Mouse (Mus musculus) cerebellum, adult 11-12 months (tissue): ENCODE results near the gene Lancl3.
"Not testable (repeated sequence)": the region's sequence is repeated elsewhere in the genome, so short reads cannot be mapped to it uniquely, and the experiment has no call there.

ENCODE experiments used
- DNase-seq: peaks from one replicate; pipeline ENCODE4 v3.0.0; 2022

Lancl3 gene

GRCm38 (mm10) chrX:9271112-9271511 is 71.4 kb downstream of the Lancl3 start:
- peak; percentile 71 for DNase-seq

GRCm38 (mm10) chrX:9271947-9272459 is 72.3 kb downstream of the Lancl3 start:
- no peak for DNase-seq

GRCm38 (mm10) chrX:9272460-9273361 is 73.0 kb downstream of the Lancl3 start, which contains the start of gene Xk:
Xk (plus strand) TSS chrX:9272756.
- peak; percentile 71 for DNase-seq

GRCm38 (mm10) chrX:9273377-9274002 is 73.8 kb downstream of the Lancl3 start:
- no peak for DNase-seq

GRCm38 (mm10) chrX:9274321-9274720 is 74.6 kb downstream of the Lancl3 start:
- DNase-seq = no peak

- not testable (repeated sequence) for DNase-seq
Observed at GRCm38 (mm10) chrX:9283464-9283863, 83.8 kb downstream of the Lancl3 start, which contains the start of gene H2al1m. H2al1m (plus strand) TSS chrX:9283764.

GRCm38 (mm10) chrX:9293140-9293829 is 93.6 kb downstream of the Lancl3 start:
- DNase-seq = not testable (repeated sequence)

GRCm38 (mm10) chrX:9298413-9298864 is 98.7 kb downstream of the Lancl3 start:
- DNase-seq = no peak

- no peak for DNase-seq
Observed at GRCm38 (mm10) chrX:9302791-9303190, 103.1 kb downstream of the Lancl3 start.

- DNase-seq = no peak
Observed at GRCm38 (mm10) chrX:9303455-9303854, 103.8 kb downstream of the Lancl3 start.

- not testable (repeated sequence) for DNase-seq
Observed at GRCm38 (mm10) chrX:9316457-9316856, 116.8 kb downstream of the Lancl3 start.
